26 mouse cellular contexts compared by ENCODE assay signal in the genomic region with DNA sequence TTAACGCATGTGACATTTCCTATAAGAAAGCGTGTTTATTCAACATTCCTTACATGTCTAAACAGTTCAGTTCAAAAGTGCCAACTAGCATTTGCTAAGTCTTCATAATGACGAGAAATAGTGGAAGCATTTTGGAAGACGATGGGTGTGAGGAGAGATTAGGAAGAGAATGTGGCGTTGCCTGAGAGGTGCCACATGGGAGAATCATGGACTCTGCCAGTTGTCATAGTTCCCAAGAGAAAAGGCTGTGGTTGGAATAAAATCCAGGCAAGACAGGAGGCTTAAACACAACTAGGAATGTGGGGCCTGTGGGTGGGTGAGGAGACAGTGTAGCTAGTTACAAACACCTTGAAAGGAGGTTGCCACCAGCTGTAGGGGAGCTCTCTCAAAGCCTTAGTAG. TPM values are rescaled to one million over a fixed set of nuclear protein-coding genes. Genes with fewer than 3 reads are reported as not detected.
A peak's percentile ranks its signal among the peaks of the same experiment; 100 is the strongest.
DNase-seq lines count a peak whose midpoint lies in the region; ATAC-seq and TF ChIP-seq lines count a peak whose summit lies in the region.
"Had no signal": no experiment of that assay in that cellular context is flagged by ENCODE, and none has a peak within 500 bp of the region (broad histone marks: within the 10 kb centered on the region; RNA-seq: fewer than 3 reads in every experiment).

No protein-coding gene starts in this region.

- peak; percentile 56 for DNase-seq in forebrain, postnatal 0 days
- DNase-seq in forebrain, embryonic 14.5 days (ENCODE audit: low spot score): no peak
- DNase-seq in lung, embryonic 14.5 days: peak; percentile 44
- no peak for DNase-seq in lung, postnatal 14 days
- DNase-seq in lung, postnatal 10 days: peak; percentile 25
- DNase-seq in lung, adult 18-20 months: no peak
- DNase-seq: adrenal gland, adult 2 months; adrenal gland, postnatal 14 days; cerebellum, adult 11-12 months; cerebellum, adult 8-10 months; cerebellum, postnatal 14 days; gastrocnemius, postnatal 25 days; heart, postnatal 10 days; heart, postnatal 36 days; kidney, adult 11 months had no signal

- no peaks in the 10 kb centered on the region for H3K9me3 ChIP-seq in forebrain, postnatal 0 days (ENCODE audit: low read length)
- no peaks in the 10 kb centered on the region for H3K9me3 ChIP-seq in forebrain, embryonic 14.5 days (replicated peaks; ENCODE audit: control insufficient read depth, low read length)
- no peaks in the 10 kb centered on the region for H3K9me3 ChIP-seq in lung, embryonic 14.5 days (ENCODE audit: low read depth, low read length)
- H3K9me3 ChIP-seq: forebrain, embryonic 13.5 days; heart, embryonic 12.5 days; heart, embryonic 15.5 days; hindbrain, embryonic 10.5 days; hindbrain, embryonic 13.5 days; intestine, embryonic 15.5 days had no signal

- no peak overlapping the region for H3K4me3 ChIP-seq in forebrain, postnatal 0 days (ENCODE audit: low read depth, low read length)
- H3K4me3 ChIP-seq in forebrain, embryonic 14.5 days (ENCODE audit: low read depth, low read length): no peak overlapping the region
- no peak overlapping the region for H3K4me3 ChIP-seq in lung, embryonic 14.5 days (ENCODE audit: low read depth, low read length)
- H3K4me3 ChIP-seq: forebrain, embryonic 13.5 days; heart, embryonic 12.5 days; heart, embryonic 15.5 days; hindbrain, embryonic 10.5 days; hindbrain, embryonic 13.5 days; intestine, embryonic 15.5 days had no signal

- 48% methylated on average over 5 of the region's 5 CpGs for WGBS in forebrain, postnatal 0 days
- 60% methylated on average over 5 of the region's 5 CpGs for WGBS in forebrain, embryonic 14.5 days
- 43% methylated on average over 5 of the region's 5 CpGs for WGBS in lung, embryonic 14.5 days

- no peak for TF ChIP-seq CTCF in forebrain, postnatal 0 days (IDR thresholded peaks at IDR 0.05; ENCODE audit: low read depth)
- TF ChIP-seq CTCF in lung, embryonic 14.5 days (IDR thresholded peaks at IDR 0.05; ENCODE audit: low read depth): no peak

- no peaks in the 10 kb centered on the region for H3K4me1 ChIP-seq in forebrain, postnatal 0 days (ENCODE audit: insufficient read depth)
- no peaks in the 10 kb centered on the region for H3K4me1 ChIP-seq in forebrain, embryonic 14.5 days (ENCODE audit: control insufficient read depth, insufficient read depth, low read length)
- H3K4me1 ChIP-seq in lung, embryonic 14.5 days (ENCODE audit: insufficient read depth): no peaks in the 10 kb centered on the region
- H3K4me1 ChIP-seq: hindbrain, embryonic 10.5 days; intestine, embryonic 15.5 days had no signal

- no peak overlapping the region for H3K27ac ChIP-seq in forebrain, postnatal 0 days (ENCODE audit: low read depth, low read length)
- no peak overlapping the region for H3K27ac ChIP-seq in forebrain, embryonic 14.5 days (ENCODE audit: low read depth, low read length)
- no peak overlapping the region for H3K27ac ChIP-seq in lung, embryonic 14.5 days (ENCODE audit: low read depth)
- H3K27ac ChIP-seq: forebrain, embryonic 13.5 days; heart, embryonic 15.5 days; hindbrain, embryonic 10.5 days; hindbrain, embryonic 13.5 days; intestine, embryonic 15.5 days had no signal

- H3K9ac ChIP-seq in forebrain, postnatal 0 days: no peak overlapping the region
- no peak overlapping the region for H3K9ac ChIP-seq in forebrain, embryonic 14.5 days (ENCODE audit: low read length)
- H3K9ac ChIP-seq in lung, embryonic 14.5 days: no peak overlapping the region
- H3K9ac ChIP-seq: forebrain, embryonic 13.5 days; heart, embryonic 12.5 days; heart, embryonic 15.5 days; hindbrain, embryonic 13.5 days; intestine, embryonic 15.5 days had no signal

- peak; percentile 89 for ATAC-seq in forebrain, postnatal 0 days
- no peak for ATAC-seq in forebrain, embryonic 14.5 days
- ATAC-seq in lung, embryonic 14.5 days (ENCODE audit: insufficient read depth): peak; percentile 35; the same call in 1 of the 2 replicates
- no peak for ATAC-seq in erythroid progenitor cell, adult 5-6 weeks (replicated peaks; ENCODE audit: low FRiP score, poor library complexity, severe bottlenecking)
- ATAC-seq: CD4-positive, CD25-positive, alpha-beta regulatory T cell, adult 4 months; forebrain, embryonic 13.5 days; hindbrain, embryonic 16.5 days; intestine, embryonic 15.5 days had no signal

- no peaks in the 10 kb centered on the region for H3K36me3 ChIP-seq in forebrain, postnatal 0 days (ENCODE audit: insufficient read depth)
- H3K36me3 ChIP-seq in forebrain, embryonic 14.5 days (ENCODE audit: control insufficient read depth, insufficient read depth, low read length): no peaks in the 10 kb centered on the region
- no peaks in the 10 kb centered on the region for H3K36me3 ChIP-seq in lung, embryonic 14.5 days (ENCODE audit: insufficient read depth)
- H3K36me3 ChIP-seq: heart, embryonic 12.5 days; heart, embryonic 15.5 days; hindbrain, embryonic 10.5 days; hindbrain, embryonic 13.5 days; intestine, embryonic 15.5 days had no signal

- H3K4me2 ChIP-seq in forebrain, postnatal 0 days (ENCODE audit: low read depth): no peak overlapping the region
- H3K4me2 ChIP-seq in forebrain, embryonic 14.5 days (ENCODE audit: low read length): no peak overlapping the region
- no peak overlapping the region for H3K4me2 ChIP-seq in lung, embryonic 14.5 days
- H3K4me2 ChIP-seq: forebrain, embryonic 13.5 days; heart, embryonic 12.5 days; heart, embryonic 15.5 days; hindbrain, embryonic 13.5 days; intestine, embryonic 15.5 days had no signal

- H3K27me3 ChIP-seq in forebrain, postnatal 0 days (ENCODE audit: insufficient read depth, low read length): no peaks in the 10 kb centered on the region; the same call in 1 of the 2 replicates
- H3K27me3 ChIP-seq in forebrain, embryonic 14.5 days (replicated peaks; ENCODE audit: control insufficient read depth, insufficient read depth, low read length): no peaks in the 10 kb centered on the region
- H3K27me3 ChIP-seq in lung, embryonic 14.5 days (ENCODE audit: insufficient read depth, low read length): no peaks in the 10 kb centered on the region
- H3K27me3 ChIP-seq: forebrain, embryonic 13.5 days; heart, embryonic 12.5 days; heart, embryonic 15.5 days; hindbrain, embryonic 13.5 days; intestine, embryonic 15.5 days had no signal

RNA-seq across cellular contexts. Expression of a gene that starts 30.4 kb away (rescaled TPM):
- 0.62 and 1.1 TPM in 2 replicates for total RNA-seq in forebrain, postnatal 0 days (2014; rRNA removed)
- 0.34 and 0.52 TPM in 2 replicates for polyA plus RNA-seq in forebrain, postnatal 0 days (2015; fragmentation: Nextera tagmentation; extraction: Ambion mirVana)
- polyA plus RNA-seq in forebrain, embryonic 14.5 days (2014; fragmentation: Nextera tagmentation; extraction: Ambion mirVana): 0.44 and 0.88 TPM in 2 replicates
- polyA plus RNA-seq in lung, embryonic 14.5 days (2014; fragmentation: Nextera tagmentation; extraction: Ambion mirVana): 1.2 and 1.9 TPM in 2 replicates
- not detected in 2 replicates for total RNA-seq in erythroid progenitor cell, adult 5-6 weeks (2015; ENCODE audit: low replicate concordance)
- not detected in 2 replicates for total RNA-seq in erythroid progenitor cell, adult 5-6 weeks (2017; ENCODE audit: low replicate concordance)
- total RNA-seq: granulocyte monocyte progenitor cell, adult 5-6 weeks; MEL had no signal
- polyA plus RNA-seq: CD4-positive, CD25-positive, alpha-beta regulatory T cell, adult 4 months had no signal

Comparison
In these comparisons a context has a peak if more than half of its experiments do, and no peak if none do; other contexts are left out.
1. ATAC-seq: peak in forebrain, postnatal 0 days (single experiment) and lung, embryonic 14.5 days (single experiment); none in forebrain, embryonic 14.5 days (single experiment) and erythroid progenitor cell, adult 5-6 weeks (single experiment).
2. DNase-seq: peak in forebrain, postnatal 0 days (single experiment), lung, embryonic 14.5 days (single experiment) and lung, postnatal 10 days (single experiment); none in forebrain, embryonic 14.5 days (single experiment), lung, postnatal 14 days (single experiment) and lung, adult 18-20 months (0 of 2).